Mouse (Mus musculus): ENCODE measurements around the gene Nell1.

DNA sequence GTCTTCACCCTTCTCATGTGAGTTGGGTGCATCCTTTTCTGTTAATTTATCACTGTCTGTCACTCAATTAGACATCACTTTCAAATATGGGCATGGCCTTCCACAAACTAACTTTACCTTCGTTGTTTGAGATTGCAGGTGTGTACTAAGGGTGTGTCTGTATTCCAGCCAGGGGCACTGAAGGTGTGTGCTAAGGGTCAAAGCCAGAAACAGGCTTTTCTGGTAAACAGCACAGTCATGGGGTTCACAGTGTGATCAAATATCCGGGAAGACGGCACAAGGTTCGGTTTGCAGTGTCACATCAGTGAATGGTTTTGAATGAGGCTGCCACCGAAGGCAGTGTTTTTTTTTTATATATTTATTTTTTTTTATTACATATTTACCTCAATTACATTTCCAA is 455.1 kb downstream of the Nell1 start:
- TF ChIP-seq EP300 (IDR thresholded peaks at IDR 0.05; ENCODE audit: low read depth) (no peak), CTCF (IDR thresholded peaks at IDR 0.05; ENCODE audit: low read depth) (no peak)
